Mouse (Mus musculus) midbrain, postnatal 0 days (tissue): Measurements from ENCODE around the gene Gm6096. TPM values are rescaled to one million over a fixed set of nuclear protein-coding genes. Genes with fewer than 3 reads are reported as not detected.
"Not testable (repeated sequence)": the region's sequence is repeated elsewhere in the genome, so short reads cannot be mapped to it uniquely, and the experiment has no call there.

ENCODE experiments used
- ATAC-seq: fragments of 200-750 bp; cut with Nextera tagmentation; 2 replicates; pipeline ENCODE4 v1.8.0; 2017; ENCODE audit warnings: moderate number of reproducible peaks, mild to moderate bottlenecking, moderate TSS enrichment, moderate library complexity; ENCODE audit not compliant: low FRiP score
- DNase-seq: peaks from one replicate; pipeline ENCODE4 v3.0.0-alpha.2; 2015; ENCODE audit warnings: low spot score
- H3K27ac ChIP-seq: fragments of 300-500 bp; sonication (generic); 2 replicates; pipeline ENCODE4 v1.5.1; 2014; ENCODE audit warnings: low read depth, mild to moderate bottlenecking, low read length, mixed read lengths
- H3K27me3 ChIP-seq: fragments of 300-500 bp; sonication (generic); 2 replicates; pipeline ENCODE4 v1.6.1; 2014; ENCODE audit warnings: low read length, control low read depth, mixed read lengths; ENCODE audit not compliant: insufficient read depth
- H3K36me3 ChIP-seq: fragments of 300-500 bp; sonication (generic); 2 replicates; pipeline ENCODE4 v1.6.1; 2014; ENCODE audit warnings: low read length, control low read depth, mixed read lengths; ENCODE audit not compliant: insufficient read depth
- H3K4me1 ChIP-seq: fragments of 300-500 bp; sonication (generic); 2 replicates; pipeline ENCODE4 v1.6.1; 2014; ENCODE audit warnings: mild to moderate bottlenecking, control low read depth, antibody characterized with exemption, low read length, mixed read lengths; ENCODE audit not compliant: insufficient read depth
- H3K4me2 ChIP-seq: fragments of 300-500 bp; sonication (generic); 2 replicates; pipeline ENCODE4 v1.6.1; 2014; ENCODE audit warnings: low read depth, mild to moderate bottlenecking, low read length, mixed read lengths; ENCODE audit not compliant: poor library complexity, severe bottlenecking
- H3K4me3 ChIP-seq: fragments of 300-500 bp; sonication (generic); 2 replicates; pipeline ENCODE4 v1.5.1; 2014; ENCODE audit warnings: low read depth, mild to moderate bottlenecking, low read length, moderate library complexity
- H3K9ac ChIP-seq: fragments of 300-500 bp; sonication (generic); replicated peaks from 2 replicates; pipeline ENCODE4 v1.6.1; 2014; ENCODE audit warnings: mild to moderate bottlenecking, low read length, moderate library complexity, mixed read lengths; ENCODE audit not compliant: poor library complexity, severe bottlenecking
- H3K9me3 ChIP-seq: fragments of 300-500 bp; sonication (generic); 2 replicates; pipeline ENCODE4 v1.6.1; 2016; ENCODE audit warnings: low read length, control low read depth
- CTCF ChIP-seq: IDR thresholded peaks from 2 replicates; pipeline ENCODE4 v1.5.1; 2016; ENCODE audit warnings: antibody characterized with exemption, mild to moderate bottlenecking
- WGBS: fragments of 180-500 bp; shearing (Covaris S2); extraction: QIAGEN DNeasy Blood & Tissue Kit; methylation state at CpG from one replicate; pipeline ENCODE4 v1.1.7; 2014; 5-methylcytosine and 5-hydroxymethylcytosine counted together
- polyA plus RNA-seq: library from polyadenylated mRNA; unstranded; fragments of >200 nt; fragmentation: Nextera tagmentation; extraction: Ambion mirVana; gene quantifications from 2 replicates; pipeline ENCODE4 v1.2.1, GENCODE M21; 2015
- total RNA-seq: library from RNA; depleted of rRNA; stranded (reverse); fragments of >200 nt; gene quantifications from 2 replicates; pipeline ENCODE4 v1.2.3, GENCODE M21; 2014; rRNA removed

Gene Gm6096
- not detected in 2 replicates for total RNA-seq
- polyA plus RNA-seq, result not detected in 2 replicates

GRCm38 (mm10) chr7:34250738-34251137, at the start of gene Gm6096:
Gene Gm6096 (plus strand): TSS chr7:34251038.
- Histone ChIP-seq H3K4me2 (no peak within 1 kb of the TSS), H3K36me3 (peaks cover 45% of the 10 kb centered on the region), H3K9me3 (no peaks in the 10 kb centered on the region), H3K9ac (no peak within 1 kb of the TSS), H3K4me3 (no peak within 1 kb of the TSS), H3K27ac (no peak within 1 kb of the TSS), H3K27me3 (no peaks in the 10 kb centered on the region), H3K4me1 (no peaks in the 10 kb centered on the region)
- no peak for TF ChIP-seq CTCF
- ATAC-seq (no peak), DNase-seq (no peak)
- 95% methylated on average over 7 of the region's 7 CpGs for WGBS

- H3K4me2 ChIP-seq, H3K4me1 ChIP-seq, H3K27me3 ChIP-seq, DNase-seq, H3K4me3 ChIP-seq, H3K9ac ChIP-seq, H3K27ac ChIP-seq, ATAC-seq, H3K9me3 ChIP-seq: not testable (repeated sequence)
- WGBS, result 97% methylated on average over 7 of the region's 10 CpGs
- H3K36me3 ChIP-seq, result peaks cover 53% of the 10 kb centered on the region
These were observed 48.7 kb upstream of the Gm6096 start for GRCm38 (mm10) chr7:34202147-34202546.

- Histone ChIP-seq H3K4me2 (no peak overlapping the region), H3K4me1 (no peaks in the 10 kb centered on the region), H3K27ac (no peak overlapping the region), H3K36me3 (peaks cover 84% of the 10 kb centered on the region), H3K4me3 (no peak overlapping the region), H3K9me3 (no peaks in the 10 kb centered on the region), H3K9ac (no peak overlapping the region), H3K27me3 (no peaks in the 10 kb centered on the region)
- WGBS, result 95% methylated on average over 6 of the region's 6 CpGs
- no peak for ATAC-seq
- TF ChIP-seq CTCF, result no peak
- no peak for DNase-seq
These were observed 44.5 kb upstream of the Gm6096 start for GRCm38 (mm10) chr7:34206331-34206730.

- ATAC-seq, result no peak
- peak; percentile 22; the same call in 1 of the 2 replicates for TF ChIP-seq CTCF
- Histone ChIP-seq H3K36me3 (peaks cover 90% of the 10 kb centered on the region), H3K9me3 (no peaks in the 10 kb centered on the region), H3K27ac (no peak overlapping the region), H3K4me3 (no peak overlapping the region), H3K4me2 (no peak overlapping the region), H3K9ac (no peak overlapping the region), H3K4me1 (no peaks in the 10 kb centered on the region), H3K27me3 (no peaks in the 10 kb centered on the region)
- no peak for DNase-seq
- 90% methylated on average over 9 of the region's 9 CpGs for WGBS
These were observed 42.7 kb upstream of the Gm6096 start for GRCm38 (mm10) chr7:34208027-34208745.

- Histone ChIP-seq H3K4me2 (no peak overlapping the region), H3K27me3 (no peaks in the 10 kb centered on the region), H3K27ac (no peak overlapping the region), H3K4me1 (no peaks in the 10 kb centered on the region), H3K4me3 (no peak overlapping the region), H3K36me3 (peaks cover 84% of the 10 kb centered on the region), H3K9ac (no peak overlapping the region), H3K9me3 (no peaks in the 10 kb centered on the region)
- ATAC-seq, result no peak
- DNase-seq, result no peak
- no peak for TF ChIP-seq CTCF
- WGBS, result 95% methylated on average over 7 of the region's 7 CpGs
These were observed 37.6 kb upstream of the Gm6096 start for GRCm38 (mm10) chr7:34213281-34213680.

- Histone ChIP-seq H3K27ac (no peak overlapping the region), H3K9me3 (no peaks in the 10 kb centered on the region), H3K9ac (no peak overlapping the region), H3K4me1 (no peaks in the 10 kb centered on the region), H3K4me3 (no peak overlapping the region), H3K4me2 (no peak overlapping the region), H3K36me3 (peaks cover 79% of the 10 kb centered on the region), H3K27me3 (no peaks in the 10 kb centered on the region)
- no peak for TF ChIP-seq CTCF
- no peak for ATAC-seq
- no peak for DNase-seq
- WGBS, result 90% methylated on average over 8 of the region's 8 CpGs
These were observed 36.2 kb upstream of the Gm6096 start for GRCm38 (mm10) chr7:34214644-34215043.
